8 mouse cellular contexts compared by ENCODE assay signal in the genomic region with DNA sequence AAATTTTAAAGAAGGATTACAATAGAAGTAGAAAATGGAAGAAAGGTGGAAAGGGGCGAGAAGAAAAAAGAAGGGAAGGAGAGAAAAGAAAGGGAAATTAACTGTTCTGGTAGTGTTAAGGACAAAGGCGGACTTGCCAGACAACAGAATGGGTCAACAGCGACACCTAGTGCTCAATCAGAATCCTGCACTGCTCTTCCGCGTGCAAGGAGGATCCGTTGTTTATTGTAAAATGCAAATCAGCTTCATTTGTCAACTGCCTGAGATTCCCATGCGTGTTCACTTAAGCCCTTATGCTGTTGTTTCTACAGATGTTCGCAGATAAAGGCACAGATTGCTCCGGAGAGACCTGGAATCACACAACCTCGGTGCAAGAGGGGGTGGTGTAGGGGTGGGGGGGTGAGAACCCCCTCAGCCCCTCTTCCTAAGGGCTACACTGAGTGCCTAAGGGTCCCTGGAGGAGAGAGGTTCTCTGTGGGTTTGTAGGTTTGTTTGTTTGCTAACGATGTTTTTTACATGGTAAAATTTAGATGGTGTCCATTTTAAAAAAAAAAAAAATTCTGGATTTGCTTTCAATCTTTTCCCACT.
DNase-seq lines count a peak whose midpoint lies in the region; ATAC-seq and TF ChIP-seq lines count a peak whose summit lies in the region.

No protein-coding gene starts in this region.

- peak overlapping the region; percentile 59 for H3K4me2 ChIP-seq in heart, embryonic 15.5 days
- peak overlapping the region; percentile 56 for H3K4me2 ChIP-seq in lung, embryonic 14.5 days

- no peak for ATAC-seq in heart, embryonic 15.5 days (replicated peaks; ENCODE audit: insufficient number of reproducible peaks, insufficient read depth, low FRiP score, low read depth)
- peak; percentile 59; the same call in 1 of the 2 replicates for ATAC-seq in lung, embryonic 14.5 days (ENCODE audit: insufficient read depth)
- ATAC-seq in neutrophil, adult 5-6 weeks (ENCODE audit: extremely low read depth, insufficient number of reproducible peaks, low FRiP score, poor library complexity, severe bottlenecking): peak; percentile 77; the same call in 1 of the 2 replicates

- no peaks in the 10 kb centered on the region for H3K9me3 ChIP-seq in heart, embryonic 15.5 days (replicated peaks)
- H3K9me3 ChIP-seq in lung, embryonic 14.5 days (ENCODE audit: low read depth, low read length): no peaks in the 10 kb centered on the region

- TF ChIP-seq CTCF in lung, embryonic 14.5 days (IDR thresholded peaks at IDR 0.05; ENCODE audit: low read depth): peak; percentile 95

- 4% methylated on average over 11 of the region's 11 CpGs for WGBS in heart, embryonic 15.5 days
- 4% methylated on average over 11 of the region's 11 CpGs for WGBS in lung, embryonic 14.5 days

- peaks cover 3% of the 10 kb centered on the region; the same call in 1 of the 2 replicates for H3K4me1 ChIP-seq in heart, embryonic 15.5 days (replicated peaks)
- H3K4me1 ChIP-seq in lung, embryonic 14.5 days (ENCODE audit: insufficient read depth): no peaks in the 10 kb centered on the region

- peak overlapping the region; percentile 32 for H3K4me3 ChIP-seq in heart, embryonic 15.5 days
- H3K4me3 ChIP-seq in lung, embryonic 14.5 days (ENCODE audit: low read depth, low read length): no peak overlapping the region; the same call in 1 of the 2 replicates

- H3K27me3 ChIP-seq in heart, embryonic 15.5 days: no peaks in the 10 kb centered on the region
- no peaks in the 10 kb centered on the region for H3K27me3 ChIP-seq in lung, embryonic 14.5 days (ENCODE audit: insufficient read depth, low read length)

- H3K9ac ChIP-seq in heart, embryonic 15.5 days: peak overlapping the region; percentile 53
- peak overlapping the region; percentile 50 for H3K9ac ChIP-seq in lung, embryonic 14.5 days

- no peak overlapping the region for H3K27ac ChIP-seq in heart, embryonic 15.5 days
- no peak overlapping the region for H3K27ac ChIP-seq in lung, embryonic 14.5 days (ENCODE audit: low read depth)

- peak; percentile 31 to 36 for DNase-seq in adrenal gland, adult 18-20 months (ENCODE audit: low spot score in 2 of 2)
- no peak for DNase-seq in adrenal gland, adult 8-10 months
- DNase-seq in R1 (ENCODE audit: low read depth, low spot score): peak; percentile 89
- peak; percentile 91 for DNase-seq in embryo, embryonic 10 days (ENCODE audit: low spot score)
- DNase-seq in kidney, postnatal 14 days: peak; percentile 45
- DNase-seq in lung, embryonic 14.5 days: peak; percentile 95

- H3K36me3 ChIP-seq in heart, embryonic 15.5 days: no peaks in the 10 kb centered on the region
- H3K36me3 ChIP-seq in lung, embryonic 14.5 days (ENCODE audit: insufficient read depth): no peaks in the 10 kb centered on the region
